8 mouse cellular contexts compared by ENCODE assay signal in the genomic region with DNA sequence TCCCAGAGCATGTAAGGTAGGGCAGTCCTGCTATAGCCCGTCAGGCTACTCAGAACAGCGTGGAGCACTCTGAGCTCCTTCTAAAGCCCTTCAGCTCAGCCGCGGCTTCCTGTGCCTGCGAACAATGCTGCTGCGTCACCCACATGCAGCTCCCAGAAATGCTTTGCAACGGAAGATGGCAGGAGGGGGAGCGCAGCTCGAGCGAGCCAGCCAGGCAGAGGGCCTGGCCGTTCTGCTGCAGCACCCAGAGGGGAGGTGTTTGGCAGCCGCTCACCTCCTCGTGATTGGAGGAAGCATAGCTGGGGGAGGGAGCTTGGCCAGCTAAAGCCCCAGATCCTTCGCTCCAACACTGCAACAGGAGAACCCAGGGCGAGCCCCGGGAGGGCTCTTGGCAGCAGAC. TPM values are rescaled to one million over a fixed set of nuclear protein-coding genes. Genes with fewer than 3 reads are reported as not detected.
A peak's percentile ranks its signal among the peaks of the same experiment; 100 is the strongest.
DNase-seq lines count a peak whose midpoint lies in the region; ATAC-seq and TF ChIP-seq lines count a peak whose summit lies in the region.

No protein-coding gene starts in this region.

- DNase-seq in MN1 (ENCODE audit: low spot score), result peak; percentile 89
- peak; percentile 95 for DNase-seq in cerebellum, adult 9-10 months
- peak; percentile 92 for DNase-seq in hindbrain, embryonic 10.5 days (ENCODE audit: low spot score)
- DNase-seq in layer of hippocampus, adult 9-11 months, result peak; percentile 96
- peak; percentile 99 for DNase-seq in lung, postnatal 0 days (ENCODE audit: low spot score)
- DNase-seq in ovary, postnatal 14 days (ENCODE audit: low spot score), result peak; percentile 84
- peak; percentile 90 for DNase-seq in thymus, postnatal 14 days

- TF ChIP-seq EP300 in lung, postnatal 0 days (IDR thresholded peaks at IDR 0.05), result no peak

- peaks cover 46% of the 10 kb centered on the region for H3K36me3 ChIP-seq in hindbrain, embryonic 10.5 days
- peaks cover 13% of the 10 kb centered on the region; the same call in 1 of the 2 replicates for H3K36me3 ChIP-seq in lung, postnatal 0 days (ENCODE audit: insufficient read depth, low read length)

- peak overlapping the region; percentile 35 for H3K9ac ChIP-seq in lung, postnatal 0 days (replicated peaks; ENCODE audit: low read depth)

- peak; percentile 38 for TF ChIP-seq CTCF in lung, postnatal 0 days (IDR thresholded peaks at IDR 0.05)

- no peaks in the 10 kb centered on the region for H3K9me3 ChIP-seq in hindbrain, embryonic 10.5 days
- H3K9me3 ChIP-seq in lung, postnatal 0 days (ENCODE audit: low read length), result no peaks in the 10 kb centered on the region

- H3K4me1 ChIP-seq in hindbrain, embryonic 10.5 days (replicated peaks), result peaks cover 34% of the 10 kb centered on the region
- peaks cover 12% of the 10 kb centered on the region; the same call in 1 of the 2 replicates for H3K4me1 ChIP-seq in lung, postnatal 0 days (ENCODE audit: insufficient read depth, low read depth, low read length)

- H3K27ac ChIP-seq in hindbrain, embryonic 10.5 days, result peak overlapping the region; percentile 93
- H3K27ac ChIP-seq in lung, postnatal 0 days (ENCODE audit: low read length), result peak overlapping the region; percentile 88

- peak overlapping the region; percentile 75 for H3K4me3 ChIP-seq in hindbrain, embryonic 10.5 days
- peak overlapping the region; percentile 32 for H3K4me3 ChIP-seq in lung, postnatal 0 days (ENCODE audit: low read depth, low read length)

- H3K4me2 ChIP-seq in lung, postnatal 0 days (replicated peaks; ENCODE audit: low read depth, low read length), result peak overlapping the region; percentile 56

- peak; percentile 95 for ATAC-seq in frontal cortex, adult (ENCODE audit: low TSS enrichment)
- ATAC-seq in lung, postnatal 0 days, result peak; percentile 99

- no peaks in the 10 kb centered on the region for H3K27me3 ChIP-seq in hindbrain, embryonic 10.5 days (ENCODE audit: insufficient read depth, poor library complexity, severe bottlenecking)
- no peaks in the 10 kb centered on the region for H3K27me3 ChIP-seq in lung, postnatal 0 days (replicated peaks; ENCODE audit: insufficient read depth, low read length)

- under 1% methylated on average over 16 of the region's 16 CpGs for WGBS in hindbrain, embryonic 10.5 days
- WGBS in lung, postnatal 0 days, result 0% methylated on average over 15 of the region's 16 CpGs

RNA-seq across cellular contexts. Expression of gene Grk2, which starts 27.8 kb away (rescaled TPM):
- polyA plus RNA-seq in hindbrain, embryonic 10.5 days (2016; fragmentation: Nextera tagmentation; extraction: Ambion mirVana), result 14.8 and 16.7 TPM in 2 replicates
- 13.9 and 14.0 TPM in 2 replicates for polyA plus RNA-seq in lung, postnatal 0 days (2015; fragmentation: Nextera tagmentation; extraction: Ambion mirVana)

RNA-seq across cellular contexts. Expression of gene Ankrd13d, which starts 50.9 kb away (rescaled TPM):
- polyA plus RNA-seq in hindbrain, embryonic 10.5 days (2016; fragmentation: Nextera tagmentation; extraction: Ambion mirVana), result 9.9 and 14.4 TPM in 2 replicates
- 2.0 and 2.6 TPM in 2 replicates for polyA plus RNA-seq in lung, postnatal 0 days (2015; fragmentation: Nextera tagmentation; extraction: Ambion mirVana)

Comparison
In these comparisons a context has a peak if more than half of its experiments do, and no peak if none do; other contexts are left out.
1. Peak in every context shown above with its lines: DNase-seq, ATAC-seq, H3K4me3 ChIP-seq and H3K27ac ChIP-seq.